Mouse (Mus musculus): ENCODE measurements around the gene Rgs12. TPM values are rescaled to one million over a fixed set of nuclear protein-coding genes. Genes with fewer than 3 reads are reported as not detected.

The Rgs12 gene
- polyA plus RNA-seq, 1 experiment from 2014 or later: 44.3 TPM

DNA sequence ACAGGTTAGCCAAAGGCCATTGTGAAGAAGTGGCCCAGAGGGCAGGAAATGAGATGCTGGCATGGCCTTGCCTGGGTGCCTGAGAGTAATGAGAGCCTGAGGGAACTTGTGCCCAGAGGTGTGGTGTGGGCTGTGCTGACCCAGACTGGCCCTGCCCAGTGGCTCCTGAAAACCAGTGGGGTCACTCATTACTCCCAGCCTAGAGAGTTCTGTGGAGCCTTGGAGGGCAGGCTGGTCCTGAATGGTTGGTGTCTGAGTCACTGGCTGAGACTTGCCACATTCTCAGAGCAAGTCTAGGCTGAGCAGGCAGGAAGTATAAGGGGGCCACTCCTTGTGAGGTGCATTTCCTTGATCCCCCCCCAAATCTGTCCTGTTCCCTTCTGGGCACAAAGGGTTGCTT, 88.2 kb downstream of the Rgs12 start:
- H3K27me3 ChIP-seq (ENCODE audit: control insufficient read depth, insufficient read depth, low read length): no peaks in the 10 kb centered on the region
- H3K4me1 ChIP-seq (ENCODE audit: control insufficient read depth, insufficient read depth, low read length): no peaks in the 10 kb centered on the region
- no peak overlapping the region for H3K27ac ChIP-seq (replicated peaks; ENCODE audit: low read depth, low read length)
- DNase-seq: no peak
- H3K4me2 ChIP-seq (ENCODE audit: low read length): no peak overlapping the region
- no peak overlapping the region for H3K9ac ChIP-seq (replicated peaks; ENCODE audit: low read length)
- peaks cover 17% of the 10 kb centered on the region for H3K36me3 ChIP-seq (ENCODE audit: control insufficient read depth, insufficient read depth, low read length)
- no peak overlapping the region for H3K4me3 ChIP-seq (replicated peaks; ENCODE audit: low read depth, low read length)
- no peak for ATAC-seq (ENCODE audit: low FRiP score, low TSS enrichment)
- H3K9me3 ChIP-seq (ENCODE audit: control insufficient read depth, low read length): no peaks in the 10 kb centered on the region

DNA sequence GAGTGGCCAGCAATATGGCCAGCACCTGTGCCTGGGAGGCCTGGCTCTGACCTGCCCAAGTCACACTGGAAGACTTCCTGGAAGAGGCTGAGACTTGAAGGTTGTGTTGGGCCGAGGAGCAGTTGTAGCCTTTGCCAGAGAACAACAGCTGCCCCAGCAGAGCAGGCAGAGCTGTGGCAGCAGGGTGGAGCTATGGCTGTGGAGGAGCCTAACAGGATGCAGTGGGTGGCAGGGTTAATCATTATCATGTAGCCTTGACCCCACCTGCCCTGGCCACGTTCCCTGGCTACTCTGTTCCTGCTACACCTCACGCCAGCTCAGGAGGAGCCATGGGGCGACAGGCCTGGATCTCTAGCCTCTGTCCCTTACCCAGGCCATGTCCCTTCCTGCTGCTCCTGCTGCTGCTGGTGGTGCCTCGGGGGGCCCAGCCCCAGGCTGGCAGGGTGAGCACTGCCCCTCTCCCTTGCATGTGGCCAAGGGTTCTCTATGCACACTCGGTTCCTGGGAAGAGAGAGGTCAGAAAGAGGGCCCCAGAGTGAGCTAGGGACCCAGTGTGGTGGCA, 92.1 kb downstream of the Rgs12 start, which contains the start of gene Hgfac:
Gene Hgfac (plus strand): TSS at position 242 of the 562 bp plus-strand sequence.
- 66% methylated on average over 6 of the region's 6 CpGs for WGBS
- H3K4me3 ChIP-seq (replicated peaks; ENCODE audit: low read depth, low read length): no peak within 1 kb of the TSS
- no peaks in the 10 kb centered on the region for H3K36me3 ChIP-seq (ENCODE audit: control insufficient read depth, insufficient read depth, low read length)
- no peak within 1 kb of the TSS for H3K4me2 ChIP-seq (ENCODE audit: low read length)
- ATAC-seq (ENCODE audit: low FRiP score, low TSS enrichment) (no peak), DNase-seq (no peak)
- no peaks in the 10 kb centered on the region for H3K4me1 ChIP-seq (ENCODE audit: control insufficient read depth, insufficient read depth, low read length)
- no peaks in the 10 kb centered on the region for H3K9me3 ChIP-seq (ENCODE audit: control insufficient read depth, low read length)
- no peak within 1 kb of the TSS for H3K27ac ChIP-seq (replicated peaks; ENCODE audit: low read depth, low read length)
- H3K9ac ChIP-seq (replicated peaks; ENCODE audit: low read length): no peak within 1 kb of the TSS
- H3K27me3 ChIP-seq (ENCODE audit: control insufficient read depth, insufficient read depth, low read length): no peaks in the 10 kb centered on the region

DNA sequence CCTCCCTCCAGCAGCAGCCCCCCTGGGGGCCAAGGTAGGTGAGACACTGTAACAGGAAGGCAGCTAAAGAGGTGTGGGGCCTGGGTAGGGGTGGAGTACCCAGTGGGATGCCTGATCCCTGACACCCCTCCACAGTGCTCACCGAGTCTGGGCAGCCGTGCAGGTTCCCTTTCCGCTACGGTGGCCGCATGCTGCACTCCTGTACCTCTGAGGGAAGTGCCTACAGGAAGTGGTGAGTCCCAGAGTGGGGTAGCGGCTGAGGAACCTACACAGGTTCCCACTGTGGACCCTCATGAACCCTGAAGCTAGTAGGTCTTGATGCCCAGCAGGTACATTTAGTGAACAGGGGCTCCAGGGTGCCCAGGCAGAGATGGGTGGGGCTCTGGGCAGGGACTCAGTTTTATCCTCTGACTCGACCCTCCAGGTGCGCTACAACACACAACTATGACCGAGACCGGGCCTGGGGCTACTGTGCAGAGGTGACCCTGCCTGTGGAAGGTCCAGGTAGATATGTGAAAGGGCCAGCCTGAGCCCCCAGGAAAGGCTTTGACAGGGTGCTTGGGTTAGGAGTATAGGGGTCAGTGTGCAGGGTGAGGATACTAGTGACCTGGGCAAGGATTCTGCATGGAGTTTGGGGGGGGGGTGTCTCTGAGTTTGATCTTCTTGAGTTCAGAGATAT, 93.3 kb downstream of the Rgs12 start:
- H3K27me3 ChIP-seq (ENCODE audit: control insufficient read depth, insufficient read depth, low read length): no peaks in the 10 kb centered on the region
- no peaks in the 10 kb centered on the region for H3K9me3 ChIP-seq (ENCODE audit: control insufficient read depth, low read length)
- H3K4me3 ChIP-seq (replicated peaks; ENCODE audit: low read depth, low read length): no peak overlapping the region
- DNase-seq: no peak
- H3K36me3 ChIP-seq (ENCODE audit: control insufficient read depth, insufficient read depth, low read length): no peaks in the 10 kb centered on the region
- no peak overlapping the region for H3K9ac ChIP-seq (replicated peaks; ENCODE audit: low read length)
- 80% methylated on average over 10 of the region's 10 CpGs for WGBS
- peak; percentile 9; the same call in 1 of the 2 replicates for ATAC-seq (ENCODE audit: low FRiP score, low TSS enrichment)
- no peak overlapping the region for H3K4me2 ChIP-seq (ENCODE audit: low read length)
- H3K27ac ChIP-seq (replicated peaks; ENCODE audit: low read depth, low read length): no peak overlapping the region
- no peaks in the 10 kb centered on the region for H3K4me1 ChIP-seq (ENCODE audit: control insufficient read depth, insufficient read depth, low read length)

DNA sequence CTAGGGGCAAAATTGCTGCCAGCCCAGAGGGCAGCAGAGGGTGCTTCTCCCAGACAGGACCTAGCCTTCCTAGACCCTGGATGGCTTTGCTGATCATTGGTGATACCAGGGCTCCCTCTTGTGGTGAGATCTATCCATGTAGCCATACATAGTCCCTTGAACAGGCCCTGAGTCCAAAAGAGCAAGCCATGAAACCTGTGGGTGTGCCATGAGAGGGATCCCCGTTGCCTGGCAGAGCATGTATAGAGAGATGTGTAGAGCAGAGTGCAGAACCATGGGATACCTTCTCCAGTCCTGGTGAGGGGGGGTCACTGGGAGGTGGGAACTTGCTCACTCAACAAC, 93.8 kb downstream of the Rgs12 start:
- Histone ChIP-seq H3K9me3 (ENCODE audit: control insufficient read depth, low read length) (no peaks in the 10 kb centered on the region), H3K27ac (replicated peaks; ENCODE audit: low read depth, low read length) (no peak overlapping the region), H3K27me3 (ENCODE audit: control insufficient read depth, insufficient read depth, low read length) (no peaks in the 10 kb centered on the region), H3K4me3 (replicated peaks; ENCODE audit: low read depth, low read length) (no peak overlapping the region), H3K9ac (replicated peaks; ENCODE audit: low read length) (no peak overlapping the region), H3K4me2 (ENCODE audit: low read length) (no peak overlapping the region), H3K4me1 (ENCODE audit: control insufficient read depth, insufficient read depth, low read length) (no peaks in the 10 kb centered on the region), H3K36me3 (ENCODE audit: control insufficient read depth, insufficient read depth, low read length) (no peaks in the 10 kb centered on the region)
- 24% methylated on average over 1 of the region's 1 CpGs for WGBS
- ATAC-seq (ENCODE audit: low FRiP score, low TSS enrichment): peak; percentile 80
- DNase-seq: peak; percentile 94

DNA sequence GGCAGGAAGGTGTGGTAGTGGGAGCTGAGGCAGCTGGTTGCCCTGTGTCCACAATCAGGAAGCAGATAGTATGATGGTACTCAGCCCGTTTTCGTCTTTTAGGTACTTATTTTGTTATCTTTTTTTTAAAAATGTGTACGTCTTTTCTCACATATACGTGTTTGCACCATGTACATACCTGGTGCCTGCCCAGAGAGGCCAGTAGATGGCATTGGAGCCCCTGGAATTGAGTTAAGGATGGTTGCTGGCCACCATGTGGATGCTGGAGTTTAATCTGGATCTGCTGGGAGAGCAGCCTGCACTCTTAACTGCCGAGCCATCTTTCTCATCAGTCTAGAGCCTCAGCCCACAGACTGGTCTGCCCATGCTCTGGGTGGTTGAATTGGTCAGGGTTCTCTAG, 101.3 kb downstream of the Rgs12 start:
- Histone ChIP-seq H3K9me3 (ENCODE audit: control insufficient read depth, low read length) (no peaks in the 10 kb centered on the region), H3K36me3 (ENCODE audit: control insufficient read depth, insufficient read depth, low read length) (no peaks in the 10 kb centered on the region), H3K4me1 (ENCODE audit: control insufficient read depth, insufficient read depth, low read length) (no peaks in the 10 kb centered on the region), H3K27me3 (ENCODE audit: control insufficient read depth, insufficient read depth, low read length) (no peaks in the 10 kb centered on the region), H3K4me3 (replicated peaks; ENCODE audit: low read depth, low read length) (no peak overlapping the region), H3K9ac (replicated peaks; ENCODE audit: low read length) (no peak overlapping the region), H3K27ac (replicated peaks; ENCODE audit: low read depth, low read length) (no peak overlapping the region), H3K4me2 (ENCODE audit: low read length) (no peak overlapping the region)
- DNase-seq (no peak), ATAC-seq (ENCODE audit: low FRiP score, low TSS enrichment) (no peak)
- WGBS: 73% methylated on average over 5 of the region's 5 CpGs

DNA sequence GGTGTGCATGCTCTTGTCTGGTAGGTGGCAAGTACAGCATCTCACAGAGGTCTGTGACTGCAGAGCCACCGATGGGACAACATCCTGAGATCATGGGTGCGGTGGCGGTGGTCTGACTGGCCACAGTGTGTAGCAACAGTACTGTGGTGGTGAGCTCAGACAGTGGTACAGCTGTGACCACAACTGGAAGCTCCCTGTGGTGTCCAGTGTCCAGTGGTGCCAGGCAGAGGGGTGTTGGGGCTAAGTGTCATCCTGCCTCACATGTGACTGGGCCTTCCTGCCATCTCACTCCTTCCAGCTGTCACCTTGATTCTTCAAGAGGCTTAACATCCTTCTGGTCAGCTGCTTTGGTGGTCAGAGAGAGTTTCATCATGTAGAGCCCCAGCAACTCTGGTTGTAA, 105.4 kb downstream of the Rgs12 start:
- ATAC-seq (ENCODE audit: low FRiP score, low TSS enrichment): no peak
- WGBS: 89% methylated on average over 3 of the region's 3 CpGs
- Histone ChIP-seq H3K27me3 (ENCODE audit: control insufficient read depth, insufficient read depth, low read length) (no peaks in the 10 kb centered on the region), H3K27ac (replicated peaks; ENCODE audit: low read depth, low read length) (no peak overlapping the region), H3K4me1 (ENCODE audit: control insufficient read depth, insufficient read depth, low read length) (peaks cover 8% of the 10 kb centered on the region), H3K36me3 (ENCODE audit: control insufficient read depth, insufficient read depth, low read length) (no peaks in the 10 kb centered on the region), H3K9ac (replicated peaks; ENCODE audit: low read length) (no peak overlapping the region), H3K4me2 (ENCODE audit: low read length) (no peak overlapping the region), H3K4me3 (replicated peaks; ENCODE audit: low read depth, low read length) (no peak overlapping the region), H3K9me3 (ENCODE audit: control insufficient read depth, low read length) (no peaks in the 10 kb centered on the region)
- DNase-seq: no peak

DNA sequence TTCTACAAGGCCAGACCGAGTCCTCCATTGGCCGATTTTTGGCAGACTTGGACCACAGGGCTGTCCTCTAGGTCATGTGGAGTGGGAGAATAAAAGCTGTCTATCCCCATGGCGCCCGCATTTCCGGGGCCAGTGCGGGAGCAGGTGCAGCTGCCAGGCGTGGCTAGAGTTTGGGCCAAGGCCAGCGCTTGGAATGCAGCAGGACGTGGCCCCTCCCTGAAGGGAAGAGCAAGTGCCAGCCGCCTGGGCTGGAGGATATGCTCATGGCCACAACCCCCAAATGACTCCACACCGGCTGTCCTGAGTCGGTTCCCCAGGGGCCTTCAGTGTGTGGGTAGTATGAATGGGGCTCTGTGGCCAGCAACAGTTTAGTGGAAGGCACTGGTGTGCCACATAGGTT, 105.8 kb downstream of the Rgs12 start:
- peak; percentile 31 for DNase-seq
- Histone ChIP-seq H3K9me3 (ENCODE audit: control insufficient read depth, low read length) (no peaks in the 10 kb centered on the region), H3K36me3 (ENCODE audit: control insufficient read depth, insufficient read depth, low read length) (no peaks in the 10 kb centered on the region), H3K27ac (replicated peaks; ENCODE audit: low read depth, low read length) (no peak overlapping the region), H3K27me3 (ENCODE audit: control insufficient read depth, insufficient read depth, low read length) (no peaks in the 10 kb centered on the region), H3K9ac (replicated peaks; ENCODE audit: low read length) (no peak overlapping the region), H3K4me3 (replicated peaks; ENCODE audit: low read depth, low read length) (no peak overlapping the region), H3K4me2 (ENCODE audit: low read length) (no peak overlapping the region), H3K4me1 (ENCODE audit: control insufficient read depth, insufficient read depth, low read length) (peaks cover 8% of the 10 kb centered on the region)
- ATAC-seq (ENCODE audit: low FRiP score, low TSS enrichment): no peak
- WGBS: 74% methylated on average over 12 of the region's 12 CpGs

DNA sequence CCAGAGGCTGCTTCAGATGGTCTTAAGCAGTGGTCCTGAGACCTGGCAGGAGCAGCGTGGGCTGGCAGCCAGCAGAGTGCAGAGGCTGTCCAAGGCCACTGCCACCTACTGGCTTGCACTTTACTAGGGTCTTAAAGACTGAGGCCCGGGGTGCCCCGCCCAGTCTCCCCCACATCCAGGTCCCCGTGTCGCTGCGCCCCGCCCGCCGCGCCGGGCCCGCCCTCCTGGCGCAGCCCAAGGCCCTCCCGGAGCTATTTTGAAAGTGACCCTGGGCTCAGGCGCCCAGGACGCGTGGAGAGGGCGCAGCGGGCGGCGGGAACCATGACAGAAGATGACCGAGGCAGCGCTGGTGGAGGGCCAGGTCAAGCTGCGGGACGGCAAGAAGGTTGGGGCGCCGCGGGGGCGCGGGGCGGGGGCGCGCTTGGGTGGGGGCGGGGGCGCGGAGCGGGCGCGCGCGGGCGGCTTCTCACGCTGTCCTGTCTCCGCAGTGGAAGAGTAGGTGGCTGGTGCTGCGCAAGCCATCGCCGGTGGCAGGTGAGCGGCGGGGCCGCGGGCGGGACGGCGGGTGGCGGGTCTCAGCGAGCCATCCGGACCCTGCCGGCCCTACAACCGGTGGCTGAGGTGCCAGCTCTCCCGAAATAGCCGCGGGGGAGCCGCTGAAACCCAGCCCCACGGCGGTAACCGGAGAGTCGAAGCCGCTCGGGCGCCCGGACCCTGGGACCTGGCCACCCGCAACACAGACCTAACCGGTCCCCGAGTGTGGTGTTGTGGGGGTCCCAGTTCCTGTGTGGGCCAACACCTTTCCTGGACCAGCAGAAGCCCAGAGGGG, 107.6 kb downstream of the Rgs12 start, which contains the start of gene Dok7:
Gene Dok7 (plus strand): TSS at position 163 of the 829 bp plus-strand sequence.
- H3K4me2 ChIP-seq (ENCODE audit: low read length): peak within 1 kb of the TSS; percentile 88
- ATAC-seq (ENCODE audit: low FRiP score, low TSS enrichment) (peak; percentile 66; the same call in 1 of the 2 replicates), DNase-seq (peak; percentile 72)
- peak within 1 kb of the TSS; percentile 54 for H3K4me3 ChIP-seq (replicated peaks; ENCODE audit: low read depth, low read length)
- H3K27ac ChIP-seq (replicated peaks; ENCODE audit: low read depth, low read length): peak within 1 kb of the TSS; percentile 49; the same call in 1 of the 2 replicates
- 2% methylated on average over 63 of the region's 74 CpGs for WGBS
- H3K36me3 ChIP-seq (ENCODE audit: control insufficient read depth, insufficient read depth, low read length): no peaks in the 10 kb centered on the region
- H3K27me3 ChIP-seq (ENCODE audit: control insufficient read depth, insufficient read depth, low read length): no peaks in the 10 kb centered on the region
- no peaks in the 10 kb centered on the region for H3K9me3 ChIP-seq (ENCODE audit: control insufficient read depth, low read length)
- H3K9ac ChIP-seq (replicated peaks; ENCODE audit: low read length): peak within 1 kb of the TSS; percentile 68
- peaks cover 8% of the 10 kb centered on the region for H3K4me1 ChIP-seq (ENCODE audit: control insufficient read depth, insufficient read depth, low read length)
